Mouse (Mus musculus) bone marrow, adult 2 months (tissue): ENCODE measurements around the gene Klk1b8. TPM values are rescaled to one million over a fixed set of nuclear protein-coding genes. Genes with fewer than 3 reads are reported as not detected.
"Not testable (repeated sequence)": the region's sequence is repeated elsewhere in the genome, so short reads cannot be mapped to it uniquely, and the experiment has no call there.

Experiments
- H3K27ac ChIP-seq: fragments of 200-500 bp; 2 replicates; pipeline ENCODE4 v1.5.1; 2012; ENCODE audit warnings: low read depth, mild to moderate bottlenecking, control low read depth, inconsistent platforms, low read length; ENCODE audit not compliant: control insufficient read depth, poor library complexity, insufficient read depth
- H3K4me1 ChIP-seq: fragments of 200-500 bp; 2 replicates; pipeline ENCODE4 v1.6.1; 2011; ENCODE audit warnings: low read length; ENCODE audit not compliant: control insufficient read depth, insufficient read depth
- H3K4me3 ChIP-seq: fragments of 200-500 bp; replicated peaks from 2 replicates; pipeline ENCODE3; 2011; ENCODE audit warnings: mild to moderate bottlenecking, low read depth, low read length, control low read depth; ENCODE audit not compliant: control insufficient read depth
- CTCF ChIP-seq: fragments of 200-500 bp; IDR thresholded peaks from 2 replicates; pipeline ENCODE4 v1.5.1; 2011; ENCODE audit warnings: low read length, control low read depth; ENCODE audit not compliant: control insufficient read depth, insufficient read depth
- POLR2A ChIP-seq: fragments of 200-500 bp; IDR thresholded peaks from 2 replicates; pipeline ENCODE4 v1.6.1; 2011; ENCODE audit warnings: low read depth, mild to moderate bottlenecking, control low read depth, low read length, borderline replicate concordance; ENCODE audit not compliant: control insufficient read depth
- WGBS: fragments of 180-500 bp; shearing (Covaris S2); methylation state at CpG from one replicate; pipeline ENCODE4 v1.1.7; 2018; 5-methylcytosine and 5-hydroxymethylcytosine counted together
- polyA plus RNA-seq: library from polyadenylated mRNA; stranded (reverse); fragments of >200 nt; gene quantifications from 2 replicates; pipeline ENCODE4 v1.2.4, GENCODE M21; 2011; ENCODE audit warnings: low replicate concordance; ENCODE audit not compliant: missing spikeins, insufficient read depth, insufficient read length

Gene Klk1b8
- polyA plus RNA-seq, 1 experiment: not detected

DNA sequence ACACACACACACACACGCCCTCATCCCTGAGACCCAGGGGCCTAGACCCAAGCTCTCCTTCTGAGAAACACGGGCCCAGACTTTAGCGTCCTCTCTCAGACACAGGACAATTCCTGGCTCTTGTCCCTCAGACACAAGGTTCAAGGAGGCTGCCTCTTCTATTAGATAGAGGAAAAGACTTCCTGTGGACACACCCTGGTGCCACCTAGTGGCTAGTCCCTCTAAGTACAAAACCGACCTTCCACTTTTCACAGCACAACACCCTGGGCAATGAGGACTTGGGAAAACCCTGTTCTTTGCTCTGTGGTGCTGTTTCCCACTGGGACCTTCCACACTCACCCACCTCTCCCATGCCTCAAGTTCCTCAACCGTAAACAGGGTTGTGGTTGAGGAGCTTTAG, 24.5 kb upstream of the Klk1b8 start:
- no peak overlapping the region for H3K4me3 ChIP-seq
- H3K27ac ChIP-seq: no peak overlapping the region
- WGBS: 61% methylated on average over 5 of the region's 5 CpGs
- TF ChIP-seq CTCF (no peak), POLR2A (no peak)
- no peaks in the 10 kb centered on the region; the same call in 1 of the 2 replicates for H3K4me1 ChIP-seq

DNA sequence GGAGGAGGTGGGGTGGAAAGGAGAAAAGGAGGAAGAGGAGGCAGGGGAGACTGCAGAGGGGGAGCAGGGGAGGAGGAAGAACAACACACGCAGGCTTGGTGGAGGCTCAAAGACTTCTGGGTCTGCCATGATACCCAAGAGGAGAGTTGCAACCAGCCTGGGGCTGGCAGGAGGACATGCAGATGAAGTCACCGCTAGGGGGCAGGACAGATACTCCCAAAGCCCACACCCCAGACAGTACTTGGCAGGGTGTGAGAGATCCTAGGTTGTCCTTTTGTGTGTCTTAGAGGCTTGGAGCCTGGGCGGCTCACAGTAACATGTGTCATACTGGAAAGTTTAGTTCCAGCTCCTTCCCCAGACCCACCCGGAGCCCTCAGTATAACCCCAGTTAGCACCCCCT, 21.9 kb upstream of the Klk1b8 start:
- 44% methylated on average over 4 of the region's 4 CpGs for WGBS
- Histone ChIP-seq H3K4me1 (no peaks in the 10 kb centered on the region; the same call in 1 of the 2 replicates), H3K4me3 (no peak overlapping the region), H3K27ac (no peak overlapping the region)
- peak; percentile 52 for TF ChIP-seq CTCF
- no peak for TF ChIP-seq POLR2A

DNA sequence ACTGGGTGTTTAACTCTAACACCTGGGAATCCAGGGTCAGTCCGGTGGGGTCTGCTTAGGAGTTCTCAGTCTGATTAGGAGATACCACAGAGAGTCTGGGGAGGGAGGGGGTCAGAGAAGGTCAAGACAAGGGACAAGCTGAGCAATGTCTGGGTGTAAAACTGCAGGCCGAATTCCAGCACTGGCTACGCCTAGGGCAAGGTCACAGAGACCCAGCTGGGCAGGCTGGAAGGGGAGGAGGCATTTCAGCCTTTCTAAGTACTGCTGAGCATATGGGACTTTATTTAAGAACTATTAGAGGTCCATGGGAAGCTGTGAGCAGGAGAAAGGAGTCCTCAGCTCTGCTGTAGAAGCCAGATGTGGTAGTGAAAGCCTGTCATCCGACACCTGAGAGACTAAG, 18.1 kb upstream of the Klk1b8 start:
- 61% methylated on average over 4 of the region's 4 CpGs for WGBS
- TF ChIP-seq CTCF (no peak), POLR2A (no peak)
- Histone ChIP-seq H3K4me1 (no peaks in the 10 kb centered on the region), H3K27ac (no peak overlapping the region), H3K4me3 (no peak overlapping the region)

DNA sequence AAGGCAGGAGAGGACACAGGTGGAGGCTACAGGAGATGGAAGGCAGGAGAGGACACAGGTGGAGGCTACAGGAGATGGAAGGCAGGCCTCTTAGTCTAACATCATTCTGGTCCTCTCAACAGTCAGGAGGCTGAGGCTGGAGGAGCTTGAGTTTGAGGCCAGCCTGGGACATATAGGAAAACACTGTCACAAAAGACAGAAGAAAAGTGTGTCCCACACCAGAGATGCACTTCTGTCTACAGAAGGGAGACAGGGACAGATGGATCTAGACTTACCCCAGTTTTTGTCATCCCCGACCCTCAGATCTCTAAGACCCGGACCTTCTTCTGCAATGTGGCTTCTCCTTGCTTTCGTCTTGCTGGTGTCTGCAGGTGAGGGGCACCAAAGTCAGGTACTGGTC, 17.0 kb upstream of the Klk1b8 start, which contains the start of gene Klk15:
Gene Klk15, plus strand, starts transcription at position 301 of the 400 bp plus-strand sequence.
- H3K4me1 ChIP-seq: no peaks in the 10 kb centered on the region
- no peak within 1 kb of the TSS for H3K4me3 ChIP-seq
- TF ChIP-seq CTCF (no peak), POLR2A (no peak)
- no peak within 1 kb of the TSS for H3K27ac ChIP-seq
- 86% methylated on average over 3 of the region's 3 CpGs for WGBS

DNA sequence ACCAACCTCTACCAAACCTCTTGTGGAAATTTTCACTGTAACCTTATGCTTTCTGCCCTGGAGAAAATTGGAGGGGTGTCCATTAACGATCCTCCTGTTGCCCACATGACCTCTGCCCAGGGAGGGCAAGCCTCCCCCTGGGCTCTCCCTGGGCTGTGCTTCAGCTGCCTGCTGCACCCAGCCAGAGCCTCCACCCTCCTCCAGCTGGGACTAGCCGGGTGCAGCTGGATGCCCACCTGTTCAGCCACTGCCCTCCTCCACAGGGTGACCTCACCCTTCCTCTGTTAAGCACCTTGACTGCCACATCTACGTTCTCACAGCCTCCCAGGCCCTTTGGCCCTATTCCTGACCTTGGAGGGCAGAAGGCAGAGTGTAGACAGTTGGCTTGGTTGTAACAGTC, 15.7 kb upstream of the Klk1b8 start:
- H3K4me1 ChIP-seq: no peaks in the 10 kb centered on the region
- 63% methylated on average over 3 of the region's 3 CpGs for WGBS
- no peak for TF ChIP-seq POLR2A
- TF ChIP-seq CTCF: no peak
- H3K4me3 ChIP-seq: no peak overlapping the region
- no peak overlapping the region for H3K27ac ChIP-seq

DNA sequence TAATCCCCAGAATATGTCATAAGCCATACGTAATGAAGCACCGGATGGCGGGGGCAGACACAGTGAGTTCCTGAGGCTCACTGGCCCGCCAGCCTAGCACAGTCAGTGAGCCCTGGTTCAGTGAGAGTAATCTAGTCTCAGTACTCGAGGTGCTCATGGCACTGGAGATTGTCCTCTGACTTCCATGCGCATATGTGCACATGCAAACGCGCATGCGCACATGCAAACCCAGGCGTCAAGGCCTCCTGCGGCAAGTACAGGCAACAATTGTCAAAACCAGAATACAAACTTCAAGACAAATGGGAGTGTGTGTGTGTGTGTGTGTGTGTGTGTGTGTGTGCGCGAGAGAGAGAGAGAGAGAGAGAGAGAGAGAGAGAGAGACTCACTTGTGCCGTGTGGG, 13.9 kb upstream of the Klk1b8 start:
- H3K4me3 ChIP-seq: no peak overlapping the region
- no peaks in the 10 kb centered on the region for H3K4me1 ChIP-seq
- WGBS: 79% methylated on average over 14 of the region's 14 CpGs
- H3K27ac ChIP-seq: no peak overlapping the region
- no peak for TF ChIP-seq POLR2A
- TF ChIP-seq CTCF: no peak

DNA sequence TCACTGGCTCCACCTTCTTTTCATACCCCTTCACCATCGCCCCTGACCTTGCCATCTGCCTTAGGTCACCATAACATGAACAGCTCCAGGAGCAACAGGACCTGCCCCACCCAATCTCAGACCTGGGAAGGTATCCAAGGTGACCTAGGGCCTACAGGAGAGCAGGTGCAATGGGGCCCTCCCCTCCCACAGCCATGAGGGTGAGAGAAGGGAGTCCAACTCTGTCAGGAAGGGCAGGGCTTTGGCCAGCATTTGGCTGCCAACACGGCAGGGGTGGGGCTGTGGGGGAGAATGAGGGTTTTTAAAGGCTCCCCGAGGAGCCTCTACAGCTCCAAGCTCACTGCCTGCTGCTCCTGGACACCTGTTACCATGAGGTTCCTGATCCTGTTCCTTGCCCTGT, 8.2 kb upstream of the Klk1b8 start:
- WGBS: 69% methylated on average over 3 of the region's 3 CpGs

DNA sequence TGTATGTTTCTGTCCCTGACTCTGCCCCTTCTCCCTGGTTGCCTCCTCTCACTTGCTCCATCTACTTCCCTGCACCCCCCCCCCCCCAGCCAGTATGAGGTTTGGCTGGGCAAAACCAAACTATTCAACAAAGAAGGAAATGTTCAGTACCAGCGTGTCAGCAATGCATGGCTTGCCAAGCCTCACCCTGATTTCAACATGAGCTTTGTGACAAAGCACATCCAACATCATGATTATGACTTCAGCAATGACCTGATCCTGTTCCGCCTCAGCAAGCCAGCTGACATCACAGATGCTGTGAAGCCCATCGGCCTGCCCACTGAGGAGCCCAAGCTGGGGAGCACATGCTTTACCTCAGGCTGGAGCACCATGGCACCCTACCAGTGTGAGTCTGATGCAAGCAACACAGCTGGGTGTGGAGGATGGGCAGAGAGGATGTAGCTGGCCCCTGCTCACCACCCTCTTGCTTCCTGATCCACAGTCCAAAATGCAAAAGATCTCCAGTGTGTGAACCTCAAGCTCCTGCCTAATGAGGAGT, 5.7 kb upstream of the Klk1b8 start:
- whole genome bisulfite sequencing: 71% methylated on average over 3 of the region's 3 CpGs
- no peaks in the 10 kb centered on the region; the same call in 1 of the 2 replicates for H3K4me1 ChIP-seq
- TF ChIP-seq POLR2A (no peak), CTCF (no peak)
- H3K27ac ChIP-seq: no peak overlapping the region
- no peak overlapping the region for H3K4me3 ChIP-seq

More for the DNA sequence above, 8.2 kb upstream of the Klk1b8 start:
- H3K4me3 ChIP-seq, H3K27ac ChIP-seq, H3K4me1 ChIP-seq: not testable (repeated sequence)

DNA sequence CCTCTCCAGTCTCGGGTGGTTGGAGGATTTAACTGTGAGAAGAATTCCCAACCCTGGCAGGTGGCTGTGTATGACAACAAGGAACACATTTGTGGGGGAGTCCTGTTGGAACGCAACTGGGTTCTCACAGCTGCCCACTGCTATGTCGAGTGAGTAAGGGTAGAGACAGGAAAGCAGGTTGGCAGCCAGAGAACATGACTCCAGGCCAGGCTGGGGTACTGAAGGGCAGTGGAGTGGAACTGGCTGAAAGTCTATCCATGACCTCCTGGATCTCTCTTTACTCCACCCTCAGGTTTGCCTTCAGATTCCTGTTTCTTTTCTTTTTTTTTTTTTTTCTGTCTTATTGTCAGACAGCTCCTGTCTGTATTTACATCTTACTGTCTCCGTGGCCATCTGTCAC, 2.2 kb downstream of the Klk1b8 start:
- Histone ChIP-seq H3K4me3 (no peak overlapping the region), H3K27ac (no peak overlapping the region), H3K4me1 (no peaks in the 10 kb centered on the region)
- TF ChIP-seq POLR2A: no peak
- no peak for TF ChIP-seq CTCF
- 53% methylated on average over 4 of the region's 4 CpGs for WGBS
